Mouse (Mus musculus) heart, adult 2 months (tissue): ENCODE data around the gene Unc5c.

Experiments
- CTCF ChIP-seq: fragments of 200-600 bp; IDR thresholded peaks from 2 replicates; pipeline ENCODE4 v1.8.1; 2022; ENCODE audit warnings: antibody characterized with exemption, mild to moderate bottlenecking, moderate library complexity
- EP300 ChIP-seq: fragments of 200-500 bp; IDR thresholded peaks from 2 replicates; pipeline ENCODE4 v1.6.1; 2011; ENCODE audit warnings: low read depth, low read length, control low read depth; ENCODE audit not compliant: insufficient read depth
- POLR2A ChIP-seq: fragments of 200-500 bp; IDR thresholded peaks from 2 replicates; pipeline ENCODE4 v1.6.1; 2011; ENCODE audit warnings: mild to moderate bottlenecking, low read depth, low read length, control low read depth; ENCODE audit not compliant: insufficient read depth

GRCm38 (mm10) chr3:141849206-141849605 is 384.2 kb downstream of the Unc5c start:
- no peak for TF ChIP-seq CTCF
- TF ChIP-seq POLR2A: no peak
- TF ChIP-seq EP300: no peak
